Mouse (Mus musculus): Measurements from ENCODE around the gene Thoc3. TPM values are rescaled to one million over a fixed set of nuclear protein-coding genes. Genes with fewer than 3 reads are reported as not detected.

Gene Thoc3
- polyA plus RNA-seq (2015; fragmentation: Nextera tagmentation; extraction: Ambion mirVana) = 56.5 and 60.8 TPM in 2 replicates

GRCm38 (mm10) chr13:54468098-54469011, at the start of gene Thoc3:
Gene Thoc3 (minus strand): TSS chr13:54468849.
- H3K36me3 ChIP-seq (ENCODE audit: insufficient read depth, low read length) = peaks cover 27% of the 10 kb centered on the region
- no peaks in the 10 kb centered on the region for H3K27me3 ChIP-seq (replicated peaks; ENCODE audit: insufficient read depth, low read length)
- H3K4me2 ChIP-seq (replicated peaks; ENCODE audit: low read depth, low read length) = peak within 1 kb of the TSS; percentile 88
- WGBS = under 1% methylated on average over 63 of the region's 67 CpGs
- H3K9ac ChIP-seq (replicated peaks; ENCODE audit: low read depth) = peak within 1 kb of the TSS; percentile 82
- H3K27ac ChIP-seq (ENCODE audit: low read length) = peak within 1 kb of the TSS; percentile 16; the same call in 1 of the 2 replicates
- H3K4me3 ChIP-seq (ENCODE audit: low read depth, low read length) = peak within 1 kb of the TSS; percentile 84
- DNase-seq (ENCODE audit: low spot score) (peak; percentile 93), ATAC-seq (peak; percentile 100)
- TF ChIP-seq EP300 (IDR thresholded peaks at IDR 0.05) (no peak), CTCF (IDR thresholded peaks at IDR 0.05) (no peak)
- no peaks in the 10 kb centered on the region for H3K9me3 ChIP-seq (ENCODE audit: low read length)
- H3K4me1 ChIP-seq (ENCODE audit: insufficient read depth, low read depth, low read length) = peaks cover 4% of the 10 kb centered on the region; the same call in 1 of the 2 replicates

GRCm38 (mm10) chr13:54505920-54506319, 37.3 kb upstream of the Thoc3 start:
- no peak for TF ChIP-seq EP300 (IDR thresholded peaks at IDR 0.05)
- TF ChIP-seq CTCF (IDR thresholded peaks at IDR 0.05) = no peak
- Histone ChIP-seq H3K27me3 (replicated peaks; ENCODE audit: insufficient read depth, low read length) (no peaks in the 10 kb centered on the region), H3K4me3 (ENCODE audit: low read depth, low read length) (no peak overlapping the region), H3K4me2 (replicated peaks; ENCODE audit: low read depth, low read length) (no peak overlapping the region), H3K9ac (replicated peaks; ENCODE audit: low read depth) (no peak overlapping the region), H3K4me1 (ENCODE audit: insufficient read depth, low read depth, low read length) (peaks cover 6% of the 10 kb centered on the region; the same call in 1 of the 2 replicates), H3K27ac (ENCODE audit: low read length) (no peak overlapping the region), H3K36me3 (ENCODE audit: insufficient read depth, low read length) (no peaks in the 10 kb centered on the region), H3K9me3 (ENCODE audit: low read length) (no peaks in the 10 kb centered on the region)
- WGBS = 100% methylated on average over 1 of the region's 1 CpGs
- no peak for ATAC-seq
- DNase-seq (ENCODE audit: low spot score) = no peak

- DNase-seq (ENCODE audit: low spot score) (no peak), ATAC-seq (no peak)
- 39% methylated on average over 7 of the region's 7 CpGs for WGBS
- Histone ChIP-seq H3K4me3 (ENCODE audit: low read depth, low read length) (peak overlapping the region; percentile 59), H3K27ac (ENCODE audit: low read length) (no peak overlapping the region), H3K9ac (replicated peaks; ENCODE audit: low read depth) (peak overlapping the region; percentile 38), H3K36me3 (ENCODE audit: insufficient read depth, low read length) (no peaks in the 10 kb centered on the region), H3K4me2 (replicated peaks; ENCODE audit: low read depth, low read length) (peak overlapping the region; percentile 98), H3K27me3 (replicated peaks; ENCODE audit: insufficient read depth, low read length) (no peaks in the 10 kb centered on the region), H3K9me3 (ENCODE audit: low read length) (no peaks in the 10 kb centered on the region), H3K4me1 (ENCODE audit: insufficient read depth, low read depth, low read length) (peaks cover 6% of the 10 kb centered on the region; the same call in 1 of the 2 replicates)
- TF ChIP-seq CTCF (IDR thresholded peaks at IDR 0.05) = no peak
- TF ChIP-seq EP300 (IDR thresholded peaks at IDR 0.05) = no peak
These were observed 36.1 kb upstream of the Thoc3 start for GRCm38 (mm10) chr13:54504611-54505260.

GRCm38 (mm10) chr13:54503604-54504521, 35.2 kb upstream of the Thoc3 start, which contains the start of gene Simc1:
Gene Simc1 (plus strand): TSS chr13:54503779.
- Histone ChIP-seq H3K4me3 (ENCODE audit: low read depth, low read length) (peak within 1 kb of the TSS; percentile 59), H3K27me3 (replicated peaks; ENCODE audit: insufficient read depth, low read length) (no peaks in the 10 kb centered on the region), H3K36me3 (ENCODE audit: insufficient read depth, low read length) (no peaks in the 10 kb centered on the region), H3K4me2 (replicated peaks; ENCODE audit: low read depth, low read length) (peak within 1 kb of the TSS; percentile 98), H3K9ac (replicated peaks; ENCODE audit: low read depth) (peak within 1 kb of the TSS; percentile 38), H3K4me1 (ENCODE audit: insufficient read depth, low read depth, low read length) (peaks cover 6% of the 10 kb centered on the region; the same call in 1 of the 2 replicates), H3K27ac (ENCODE audit: low read length) (0 out of 2 replicates have a peak within 1 kb of the TSS, but pooled peaks have one; percentile 15), H3K9me3 (ENCODE audit: low read length) (no peaks in the 10 kb centered on the region)
- DNase-seq (ENCODE audit: low spot score) = peak; percentile 78
- under 1% methylated on average over 73 of the region's 105 CpGs for WGBS
- no peak for TF ChIP-seq EP300 (IDR thresholded peaks at IDR 0.05)
- TF ChIP-seq CTCF (IDR thresholded peaks at IDR 0.05) = no peak
- peak; percentile 96 for ATAC-seq

- Histone ChIP-seq H3K27ac (ENCODE audit: low read length) (no peak overlapping the region), H3K4me2 (replicated peaks; ENCODE audit: low read depth, low read length) (peak overlapping the region; percentile 98), H3K9ac (replicated peaks; ENCODE audit: low read depth) (peak overlapping the region; percentile 38; the same call in 1 of the 2 replicates), H3K27me3 (replicated peaks; ENCODE audit: insufficient read depth, low read length) (no peaks in the 10 kb centered on the region), H3K4me1 (ENCODE audit: insufficient read depth, low read depth, low read length) (peaks cover 6% of the 10 kb centered on the region; the same call in 1 of the 2 replicates), H3K36me3 (ENCODE audit: insufficient read depth, low read length) (no peaks in the 10 kb centered on the region), H3K9me3 (ENCODE audit: low read length) (no peaks in the 10 kb centered on the region), H3K4me3 (ENCODE audit: low read depth, low read length) (peak overlapping the region; percentile 59)
- TF ChIP-seq CTCF (IDR thresholded peaks at IDR 0.05) (no peak), EP300 (IDR thresholded peaks at IDR 0.05) (no peak)
- 4% methylated on average over 14 of the region's 14 CpGs for WGBS
- DNase-seq (ENCODE audit: low spot score) (no peak), ATAC-seq (peak; percentile 56)
These were observed 34.6 kb upstream of the Thoc3 start for GRCm38 (mm10) chr13:54503278-54503603.

Data from lung, postnatal 0 days (tissue).